Mouse (Mus musculus) limb, embryonic 14.5 days (tissue): ENCODE data around the gene Kif17. TPM values are rescaled to one million over a fixed set of nuclear protein-coding genes. Genes with fewer than 3 reads are reported as not detected.
A peak's percentile ranks its signal among the peaks of the same experiment; 100 is the strongest.

ENCODE experiments used
- ATAC-seq: fragments of 200-750 bp; cut with Nextera tagmentation; 2 replicates; pipeline ENCODE4 v1.8.0; 2017; ENCODE audit warnings: low read depth, moderate number of reproducible peaks, moderate TSS enrichment; ENCODE audit not compliant: low FRiP score
- DNase-seq: peaks from one replicate; pipeline ENCODE4 v3.0.0-alpha.2; 2015; ENCODE audit warnings: low spot score
- H3K27ac ChIP-seq: fragments of 300-500 bp; sonication (generic); replicated peaks from 2 replicates; pipeline ENCODE4 v1.5.1; 2014; ENCODE audit warnings: low read depth, mild to moderate bottlenecking, low read length, moderate library complexity, mixed read lengths
- H3K27me3 ChIP-seq: fragments of 300-500 bp; sonication (generic); 2 replicates; pipeline ENCODE4 v1.6.1; 2014; ENCODE audit warnings: low read length, mixed read lengths; ENCODE audit not compliant: control insufficient read depth, insufficient read depth
- H3K36me3 ChIP-seq: fragments of 300-500 bp; sonication (generic); 2 replicates; pipeline ENCODE4 v1.6.1; 2014; ENCODE audit warnings: mild to moderate bottlenecking, low read length, moderate library complexity, mixed read lengths; ENCODE audit not compliant: control insufficient read depth, insufficient read depth
- H3K4me1 ChIP-seq: fragments of 300-500 bp; sonication (generic); 2 replicates; pipeline ENCODE4 v1.6.1; 2014; ENCODE audit warnings: antibody characterized with exemption, low read length, mixed read lengths; ENCODE audit not compliant: control insufficient read depth, insufficient read depth
- H3K4me2 ChIP-seq: fragments of 300-500 bp; sonication (generic); replicated peaks from 2 replicates; pipeline ENCODE4 v1.6.1; 2014; ENCODE audit warnings: low read depth, mild to moderate bottlenecking, low read length, moderate library complexity; ENCODE audit not compliant: severe bottlenecking
- H3K4me3 ChIP-seq: fragments of 300-500 bp; sonication (generic); replicated peaks from 2 replicates; pipeline ENCODE4 v1.5.1; 2014; ENCODE audit warnings: low read length
- H3K9ac ChIP-seq: fragments of 300-500 bp; sonication (generic); 2 replicates; pipeline ENCODE4 v1.6.1; 2014; ENCODE audit warnings: mild to moderate bottlenecking, low read depth, low read length, moderate library complexity; ENCODE audit not compliant: severe bottlenecking
- H3K9me3 ChIP-seq: fragments of 300-500 bp; sonication (generic); 2 replicates; pipeline ENCODE4 v1.6.1; 2016; ENCODE audit warnings: low read length; ENCODE audit not compliant: control insufficient read depth
- POLR2A ChIP-seq: fragments of 200-500 bp; IDR thresholded peaks from 2 replicates; pipeline ENCODE4 v1.8.0; 2012; ENCODE audit warnings: inconsistent platforms, mild to moderate bottlenecking, moderate library complexity, borderline replicate concordance; ENCODE audit not compliant: insufficient read depth, insufficient read length; ENCODE audit errors: extremely low read depth
- WGBS: fragments of 180-500 bp; shearing (Covaris S2); extraction: QIAGEN DNeasy Blood & Tissue Kit; methylation state at CpG from one replicate; pipeline ENCODE4 v1.1.7; 2014; 5-methylcytosine and 5-hydroxymethylcytosine counted together
- polyA plus RNA-seq, 2 experiments: library from polyadenylated mRNA; depleted of rRNA in 1 of 2; stranded (reverse) in 1 of 2; unstranded in 1 of 2; fragments of >200 nt; fragmentation: Nextera tagmentation in 1 of 2; extraction: Ambion mirVana in 1 of 2; gene quantifications; 2 replicates each; pipeline versions ENCODE4 v1.2.1 to v1.2.3; 2012 to 2014

The Kif17 gene
- polyA plus RNA-seq (2012; rRNA removed) (2.3 and 3.0 TPM in 2 replicates), polyA plus RNA-seq (2014; fragmentation: Nextera tagmentation; extraction: Ambion mirVana) (1.1 TPM in 2 replicates)

GRCm38 (mm10) chr4:138250088-138250960 is at the start of gene Kif17, which contains the start of gene Sh2d5:
TSS of gene Kif17 (plus strand) at chr4:138250435.
TSS of gene Sh2d5 (plus strand) at chr4:138250403.
- TF ChIP-seq POLR2A: no peak
- H3K4me3 ChIP-seq: peak within 1 kb of the TSS; percentile 50
- H3K36me3 ChIP-seq: peaks cover 25% of the 10 kb centered on the region
- no peaks in the 10 kb centered on the region for H3K9me3 ChIP-seq
- DNase-seq (peak; percentile 70), ATAC-seq (peak; percentile 84)
- no peak within 1 kb of the TSS for H3K27ac ChIP-seq
- peak within 1 kb of the TSS; percentile 38 for H3K9ac ChIP-seq
- WGBS: under 1% methylated on average over 54 of the region's 74 CpGs
- H3K4me2 ChIP-seq: peak within 1 kb of the TSS; percentile 99
- peaks cover 24% of the 10 kb centered on the region for H3K4me1 ChIP-seq
- H3K27me3 ChIP-seq: peaks cover 11% of the 10 kb centered on the region; the same call in 1 of the 2 replicates

GRCm38 (mm10) chr4:138200769-138201168 is 49.5 kb upstream of the Kif17 start:
- TF ChIP-seq POLR2A: no peak
- H3K9ac ChIP-seq: no peak overlapping the region

GRCm38 (mm10) chr4:138201696-138202095 is 48.5 kb upstream of the Kif17 start:
- H3K4me2 ChIP-seq: no peak overlapping the region
- no peak overlapping the region for H3K9ac ChIP-seq
- H3K27me3 ChIP-seq: no peaks in the 10 kb centered on the region
- no peaks in the 10 kb centered on the region for H3K4me1 ChIP-seq
- TF ChIP-seq POLR2A: no peak
- no peak overlapping the region for H3K4me3 ChIP-seq
- no peak overlapping the region for H3K27ac ChIP-seq
- H3K36me3 ChIP-seq: peaks cover 82% of the 10 kb centered on the region
- 56% methylated on average over 9 of the region's 9 CpGs for WGBS
- H3K9me3 ChIP-seq: no peaks in the 10 kb centered on the region
- DNase-seq (no peak), ATAC-seq (no peak)

More at GRCm38 (mm10) chr4:138200769-138201168, 49.5 kb upstream of the Kif17 start:
- H3K27me3 ChIP-seq: no peaks in the 10 kb centered on the region
- H3K4me1 ChIP-seq: no peaks in the 10 kb centered on the region
- 82% methylated on average over 3 of the region's 3 CpGs for WGBS
- peaks cover 85% of the 10 kb centered on the region for H3K36me3 ChIP-seq
- H3K4me2 ChIP-seq: no peak overlapping the region
- H3K27ac ChIP-seq: no peak overlapping the region
- no peak overlapping the region for H3K4me3 ChIP-seq
- DNase-seq: no peak
- H3K9me3 ChIP-seq: no peaks in the 10 kb centered on the region
- peak; percentile 44; the same call in 1 of the 2 replicates for ATAC-seq

- no peaks in the 10 kb centered on the region for H3K9me3 ChIP-seq
- H3K36me3 ChIP-seq: peaks cover 45% of the 10 kb centered on the region
- no peak overlapping the region for H3K9ac ChIP-seq
- ATAC-seq (no peak), DNase-seq (no peak)
- H3K4me3 ChIP-seq: no peak overlapping the region
- no peaks in the 10 kb centered on the region for H3K27me3 ChIP-seq
- H3K27ac ChIP-seq: no peak overlapping the region
- TF ChIP-seq POLR2A: no peak
- H3K4me1 ChIP-seq: no peaks in the 10 kb centered on the region
- no peak overlapping the region for H3K4me2 ChIP-seq
- WGBS: 93% methylated on average over 5 of the region's 5 CpGs
Measured at GRCm38 (mm10) chr4:138210116-138210515, 40.1 kb upstream of the Kif17 start.

GRCm38 (mm10) chr4:138213861-138214260 is 36.4 kb upstream of the Kif17 start:
- no peaks in the 10 kb centered on the region for H3K27me3 ChIP-seq
- no peak overlapping the region for H3K27ac ChIP-seq
- ATAC-seq: no peak
- peaks cover 10% of the 10 kb centered on the region for H3K4me1 ChIP-seq
- no peak overlapping the region for H3K9ac ChIP-seq
- no peak overlapping the region for H3K4me2 ChIP-seq
- no peak overlapping the region for H3K4me3 ChIP-seq
- H3K36me3 ChIP-seq: peaks cover 22% of the 10 kb centered on the region
- no peak for DNase-seq
- no peaks in the 10 kb centered on the region for H3K9me3 ChIP-seq
- WGBS: 90% methylated on average over 3 of the region's 3 CpGs
- no peak for TF ChIP-seq POLR2A
